Mouse (Mus musculus): ENCODE measurements around the gene Nadsyn1. TPM values are rescaled to one million over a fixed set of nuclear protein-coding genes. Genes with fewer than 3 reads are reported as not detected.

Nadsyn1 gene
- polyA plus RNA-seq, 1 experiment from 2014 or later: 9.1 TPM

DNA sequence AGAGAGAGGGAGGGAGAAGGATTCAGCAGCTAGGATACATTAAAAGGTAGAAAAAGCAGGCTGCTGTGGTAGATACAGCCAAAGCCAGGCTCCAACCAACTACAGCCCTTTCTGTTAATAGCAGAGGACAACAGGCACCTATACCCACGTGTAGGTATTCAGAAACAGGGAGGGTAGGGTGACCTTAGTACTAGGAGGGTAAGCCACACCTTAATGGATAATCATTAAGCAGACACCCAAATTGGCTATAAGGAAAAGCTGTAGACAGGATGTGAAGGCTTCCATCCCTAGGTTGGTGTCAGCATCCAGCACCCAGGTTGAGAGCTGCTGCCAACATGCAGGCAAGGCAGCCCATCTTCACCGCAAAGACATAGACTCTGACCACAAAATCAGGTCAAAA, 1.4 kb downstream of the Nadsyn1 start:
- Histone ChIP-seq H3K27ac (ENCODE audit: low read length) (no peak overlapping the region), H3K4me3 (ENCODE audit: low read length) (no peak overlapping the region), H3K4me1 (ENCODE audit: control insufficient read depth, insufficient read depth, low read length) (peaks cover 10% of the 10 kb centered on the region), H3K4me2 (ENCODE audit: low read depth, low read length) (no peak overlapping the region), H3K9me3 (replicated peaks; ENCODE audit: control insufficient read depth, low read length) (no peaks in the 10 kb centered on the region), H3K9ac (ENCODE audit: low read length) (no peak overlapping the region), H3K27me3 (ENCODE audit: control insufficient read depth, insufficient read depth, low read length) (no peaks in the 10 kb centered on the region), H3K36me3 (ENCODE audit: control insufficient read depth, insufficient read depth) (peaks cover 18% of the 10 kb centered on the region)
- WGBS: 85% methylated on average over 2 of the region's 2 CpGs
- no peak for ATAC-seq (replicated peaks; ENCODE audit: extremely low read depth, insufficient read depth, low FRiP score)

DNA sequence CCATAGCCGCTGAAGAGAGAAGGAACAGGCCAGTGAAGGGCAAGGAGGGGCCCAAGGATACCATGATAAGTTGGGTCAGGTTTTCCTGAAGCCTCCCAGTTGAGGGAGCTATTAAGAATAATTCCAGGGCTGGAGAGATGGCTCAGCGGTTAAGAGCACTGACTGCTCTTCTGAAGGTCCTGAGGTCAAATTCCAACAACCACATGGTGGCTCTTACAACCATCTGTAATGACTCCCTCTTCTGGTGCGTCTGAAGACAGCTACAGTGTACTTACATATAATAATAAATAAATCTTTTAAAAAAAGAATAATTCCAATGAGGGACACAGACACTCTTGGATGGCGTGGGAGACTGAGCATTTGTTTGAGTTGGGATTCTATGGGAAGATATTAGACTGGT, 3.4 kb downstream of the Nadsyn1 start:
- 72% methylated on average over 4 of the region's 4 CpGs for WGBS
- Histone ChIP-seq H3K9me3 (replicated peaks; ENCODE audit: control insufficient read depth, low read length) (no peaks in the 10 kb centered on the region), H3K27me3 (ENCODE audit: control insufficient read depth, insufficient read depth, low read length) (no peaks in the 10 kb centered on the region), H3K4me3 (ENCODE audit: low read length) (no peak overlapping the region), H3K36me3 (ENCODE audit: control insufficient read depth, insufficient read depth) (peaks cover 28% of the 10 kb centered on the region), H3K4me2 (ENCODE audit: low read depth, low read length) (no peak overlapping the region), H3K9ac (ENCODE audit: low read length) (no peak overlapping the region), H3K4me1 (ENCODE audit: control insufficient read depth, insufficient read depth, low read length) (peaks cover 10% of the 10 kb centered on the region), H3K27ac (ENCODE audit: low read length) (no peak overlapping the region)
- ATAC-seq (replicated peaks; ENCODE audit: extremely low read depth, insufficient read depth, low FRiP score): no peak

DNA sequence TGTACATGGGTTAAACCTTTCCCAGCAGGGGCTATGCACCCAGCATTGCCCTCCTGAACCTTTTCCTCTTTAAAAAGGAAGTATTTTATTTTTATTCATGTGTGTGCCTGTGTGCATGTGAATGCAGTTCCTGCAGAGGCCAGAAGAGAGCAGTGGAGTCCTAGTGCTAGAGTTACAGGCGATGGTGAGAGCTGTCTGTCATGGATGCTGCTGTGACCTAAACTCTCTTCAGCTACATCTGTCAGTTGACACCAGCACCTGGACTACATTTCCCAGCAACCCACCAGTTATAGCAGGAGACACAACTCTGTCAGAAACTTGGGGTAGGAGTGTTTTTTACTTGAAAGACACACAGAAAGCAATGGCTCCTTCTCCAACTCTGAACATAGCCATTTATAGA, 13.7 kb downstream of the Nadsyn1 start:
- no peak overlapping the region for H3K4me2 ChIP-seq (ENCODE audit: low read depth, low read length)
- no peak overlapping the region for H3K9ac ChIP-seq (ENCODE audit: low read length)
- no peaks in the 10 kb centered on the region; the same call in 1 of the 2 replicates for H3K9me3 ChIP-seq (replicated peaks; ENCODE audit: control insufficient read depth, low read length)
- H3K27ac ChIP-seq (ENCODE audit: low read length): no peak overlapping the region
- H3K4me1 ChIP-seq (ENCODE audit: control insufficient read depth, insufficient read depth, low read length): no peaks in the 10 kb centered on the region
- WGBS: 61% methylated on average over 1 of the region's 1 CpGs
- H3K4me3 ChIP-seq (ENCODE audit: low read length): no peak overlapping the region
- peaks cover 51% of the 10 kb centered on the region for H3K36me3 ChIP-seq (ENCODE audit: control insufficient read depth, insufficient read depth)
- no peak for ATAC-seq (replicated peaks; ENCODE audit: extremely low read depth, insufficient read depth, low FRiP score)
- no peaks in the 10 kb centered on the region for H3K27me3 ChIP-seq (ENCODE audit: control insufficient read depth, insufficient read depth, low read length)

DNA sequence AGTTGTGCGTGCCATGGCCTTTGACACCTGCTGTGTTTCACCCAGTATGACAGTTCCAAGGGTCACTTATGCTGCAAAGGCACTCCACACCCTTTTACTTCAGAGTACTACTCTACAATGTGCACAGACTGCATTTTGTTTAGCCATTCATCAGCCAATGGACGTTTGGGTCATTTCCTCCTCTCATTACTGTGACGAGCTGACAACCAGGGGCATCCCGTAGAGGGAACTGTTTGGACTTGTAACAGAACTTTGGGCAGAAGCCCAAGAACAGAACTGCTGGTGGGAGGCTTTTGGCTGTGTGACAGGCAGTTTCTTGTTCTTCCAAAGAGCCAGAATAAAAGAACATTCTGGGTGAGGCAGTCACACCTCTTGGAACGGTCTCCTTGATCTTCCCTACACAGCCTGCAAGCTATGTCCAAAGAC, 17.4 kb downstream of the Nadsyn1 start:
- H3K27me3 ChIP-seq (ENCODE audit: control insufficient read depth, insufficient read depth, low read length): no peaks in the 10 kb centered on the region
- no peaks in the 10 kb centered on the region for H3K9me3 ChIP-seq (replicated peaks; ENCODE audit: control insufficient read depth, low read length)
- WGBS: 61% methylated on average over 5 of the region's 5 CpGs
- no peak for ATAC-seq (replicated peaks; ENCODE audit: extremely low read depth, insufficient read depth, low FRiP score)
- H3K27ac ChIP-seq (ENCODE audit: low read length): no peak overlapping the region
- no peak overlapping the region for H3K4me2 ChIP-seq (ENCODE audit: low read depth, low read length)
- no peak overlapping the region for H3K9ac ChIP-seq (ENCODE audit: low read length)
- no peaks in the 10 kb centered on the region for H3K4me1 ChIP-seq (ENCODE audit: control insufficient read depth, insufficient read depth, low read length)
- H3K4me3 ChIP-seq (ENCODE audit: low read length): no peak overlapping the region
- H3K36me3 ChIP-seq (ENCODE audit: control insufficient read depth, insufficient read depth): peaks cover 38% of the 10 kb centered on the region

DNA sequence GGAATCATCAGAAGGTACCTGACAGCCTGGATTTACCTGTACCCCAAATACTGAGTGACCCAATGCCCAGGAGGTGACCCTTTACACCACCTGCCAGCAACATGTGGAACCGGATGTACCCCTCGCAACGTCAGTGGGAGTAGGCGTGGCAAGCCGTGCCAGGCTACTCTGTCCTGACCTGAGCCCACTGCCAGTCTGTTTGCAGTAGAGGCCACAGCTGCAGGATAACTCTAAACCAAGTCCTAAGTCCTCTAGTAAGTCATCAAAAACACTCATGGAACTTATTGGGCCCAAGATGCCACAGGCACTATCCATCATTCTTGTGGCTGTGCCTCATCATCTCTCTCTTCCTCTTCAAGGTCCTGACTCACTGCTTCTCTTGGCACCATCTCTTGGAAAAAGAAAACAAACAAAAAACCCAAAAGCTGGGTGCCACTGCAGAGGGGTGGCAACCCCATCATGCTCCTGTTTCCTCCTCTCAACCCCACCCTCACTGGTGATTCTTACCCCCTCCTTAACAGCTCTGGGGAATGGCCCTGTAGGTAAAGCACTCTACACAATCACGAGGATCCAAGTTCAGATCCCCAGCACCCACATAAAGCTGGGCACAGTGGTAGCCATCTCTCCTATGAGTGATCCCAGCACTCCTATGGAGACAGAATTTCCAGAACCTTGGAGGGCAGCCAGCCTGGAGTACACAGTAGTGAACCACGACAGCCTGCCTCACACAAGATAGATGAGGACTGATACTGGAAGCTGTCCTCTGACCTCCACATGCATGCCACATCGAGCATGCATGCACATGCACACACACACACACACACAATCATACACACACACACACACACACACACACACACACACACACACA, 21.2 kb downstream of the Nadsyn1 start:
- no peak overlapping the region for H3K4me3 ChIP-seq (ENCODE audit: low read length)
- H3K4me2 ChIP-seq (ENCODE audit: low read depth, low read length): no peak overlapping the region
- no peak for ATAC-seq (replicated peaks; ENCODE audit: extremely low read depth, insufficient read depth, low FRiP score)
- no peaks in the 10 kb centered on the region for H3K9me3 ChIP-seq (replicated peaks; ENCODE audit: control insufficient read depth, low read length)
- H3K9ac ChIP-seq (ENCODE audit: low read length): no peak overlapping the region
- H3K4me1 ChIP-seq (ENCODE audit: control insufficient read depth, insufficient read depth, low read length): no peaks in the 10 kb centered on the region
- peaks cover 53% of the 10 kb centered on the region for H3K36me3 ChIP-seq (ENCODE audit: control insufficient read depth, insufficient read depth)
- H3K27me3 ChIP-seq (ENCODE audit: control insufficient read depth, insufficient read depth, low read length): no peaks in the 10 kb centered on the region
- no peak overlapping the region for H3K27ac ChIP-seq (ENCODE audit: low read length)
- 78% methylated on average over 8 of the region's 8 CpGs for WGBS

DNA sequence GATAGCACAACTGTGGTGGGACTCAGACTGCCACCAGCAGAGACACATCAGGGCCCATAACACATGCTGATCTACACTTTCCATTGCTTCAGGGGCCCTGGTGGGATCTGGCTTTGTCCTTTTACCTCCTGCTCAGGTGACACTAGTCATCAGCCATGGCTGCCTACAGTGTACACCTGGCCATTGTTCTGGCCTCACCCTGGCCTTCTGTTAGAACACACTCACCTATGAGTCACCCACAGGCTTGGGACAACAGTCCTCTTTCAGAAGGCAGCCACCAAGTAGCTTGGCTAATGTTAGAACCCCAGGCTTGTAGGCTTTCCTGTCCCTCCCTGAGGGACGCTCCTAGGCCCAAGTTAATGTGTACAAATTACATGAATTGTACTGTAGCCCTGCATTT, 21.9 kb downstream of the Nadsyn1 start:
- H3K4me1 ChIP-seq (ENCODE audit: control insufficient read depth, insufficient read depth, low read length): no peaks in the 10 kb centered on the region
- H3K4me3 ChIP-seq (ENCODE audit: low read length): no peak overlapping the region
- H3K9me3 ChIP-seq (replicated peaks; ENCODE audit: control insufficient read depth, low read length): no peaks in the 10 kb centered on the region
- H3K27me3 ChIP-seq (ENCODE audit: control insufficient read depth, insufficient read depth, low read length): no peaks in the 10 kb centered on the region
- no peak for ATAC-seq (replicated peaks; ENCODE audit: extremely low read depth, insufficient read depth, low FRiP score)
- no peak overlapping the region for H3K4me2 ChIP-seq (ENCODE audit: low read depth, low read length)
- no peak overlapping the region for H3K27ac ChIP-seq (ENCODE audit: low read length)
- peaks cover 57% of the 10 kb centered on the region for H3K36me3 ChIP-seq (ENCODE audit: control insufficient read depth, insufficient read depth)
- H3K9ac ChIP-seq (ENCODE audit: low read length): no peak overlapping the region
- 83% methylated on average over 1 of the region's 1 CpGs for WGBS

DNA sequence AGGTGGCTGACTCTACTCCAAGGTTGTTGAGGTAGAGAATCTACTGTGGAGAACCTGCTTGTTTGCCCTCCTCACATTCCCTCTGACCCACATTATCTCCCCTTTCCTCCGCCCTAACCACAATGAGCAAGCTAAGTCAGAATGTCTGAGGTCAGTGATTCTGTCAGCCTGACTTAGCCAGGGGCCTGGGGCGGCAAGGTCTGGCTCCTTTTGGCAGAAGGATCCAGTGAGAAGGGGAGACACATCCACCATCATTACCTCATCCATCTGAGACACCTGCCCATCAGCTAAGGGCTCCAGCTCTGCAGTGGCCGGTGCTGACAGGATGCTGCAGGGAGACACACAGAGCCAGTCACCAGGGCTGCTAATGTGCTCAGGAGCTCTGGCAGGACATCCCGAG, 23.9 kb downstream of the Nadsyn1 start:
- Histone ChIP-seq H3K4me3 (ENCODE audit: low read length) (no peak overlapping the region), H3K9me3 (replicated peaks; ENCODE audit: control insufficient read depth, low read length) (no peaks in the 10 kb centered on the region), H3K36me3 (ENCODE audit: control insufficient read depth, insufficient read depth) (peaks cover 53% of the 10 kb centered on the region), H3K27me3 (ENCODE audit: control insufficient read depth, insufficient read depth, low read length) (no peaks in the 10 kb centered on the region), H3K27ac (ENCODE audit: low read length) (no peak overlapping the region), H3K4me1 (ENCODE audit: control insufficient read depth, insufficient read depth, low read length) (no peaks in the 10 kb centered on the region), H3K4me2 (ENCODE audit: low read depth, low read length) (no peak overlapping the region), H3K9ac (ENCODE audit: low read length) (no peak overlapping the region)
- no peak for ATAC-seq (replicated peaks; ENCODE audit: extremely low read depth, insufficient read depth, low FRiP score)
- WGBS: 90% methylated on average over 4 of the region's 4 CpGs

DNA sequence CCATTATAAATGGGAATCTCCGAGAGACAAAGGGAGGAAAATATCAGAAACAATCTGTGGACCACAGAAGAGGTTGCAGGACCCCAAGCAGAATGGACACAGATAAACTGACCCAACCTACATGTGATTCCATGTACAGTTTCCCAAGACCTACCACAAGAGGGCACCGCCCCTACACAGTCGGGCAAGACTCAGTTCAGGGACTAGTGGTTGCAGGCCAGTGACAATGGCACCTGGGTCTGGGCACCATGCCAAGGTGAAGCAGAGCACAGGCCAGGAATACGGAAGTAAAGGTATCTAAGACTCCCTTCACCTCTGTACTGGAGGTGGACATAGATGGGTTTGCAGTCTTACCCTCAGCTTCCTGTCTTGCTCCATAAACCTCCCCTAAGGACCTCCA, 29.5 kb downstream of the Nadsyn1 start:
- Histone ChIP-seq H3K4me2 (ENCODE audit: low read depth, low read length) (no peak overlapping the region), H3K36me3 (ENCODE audit: control insufficient read depth, insufficient read depth) (peaks cover 25% of the 10 kb centered on the region), H3K4me3 (ENCODE audit: low read length) (no peak overlapping the region), H3K27me3 (ENCODE audit: control insufficient read depth, insufficient read depth, low read length) (no peaks in the 10 kb centered on the region; the same call in 1 of the 2 replicates), H3K9me3 (replicated peaks; ENCODE audit: control insufficient read depth, low read length) (peaks cover 6% of the 10 kb centered on the region), H3K27ac (ENCODE audit: low read length) (no peak overlapping the region), H3K4me1 (ENCODE audit: control insufficient read depth, insufficient read depth, low read length) (no peaks in the 10 kb centered on the region), H3K9ac (ENCODE audit: low read length) (no peak overlapping the region)
- no peak for ATAC-seq (replicated peaks; ENCODE audit: extremely low read depth, insufficient read depth, low FRiP score)
- 57% methylated on average over 4 of the region's 4 CpGs for WGBS

DNA sequence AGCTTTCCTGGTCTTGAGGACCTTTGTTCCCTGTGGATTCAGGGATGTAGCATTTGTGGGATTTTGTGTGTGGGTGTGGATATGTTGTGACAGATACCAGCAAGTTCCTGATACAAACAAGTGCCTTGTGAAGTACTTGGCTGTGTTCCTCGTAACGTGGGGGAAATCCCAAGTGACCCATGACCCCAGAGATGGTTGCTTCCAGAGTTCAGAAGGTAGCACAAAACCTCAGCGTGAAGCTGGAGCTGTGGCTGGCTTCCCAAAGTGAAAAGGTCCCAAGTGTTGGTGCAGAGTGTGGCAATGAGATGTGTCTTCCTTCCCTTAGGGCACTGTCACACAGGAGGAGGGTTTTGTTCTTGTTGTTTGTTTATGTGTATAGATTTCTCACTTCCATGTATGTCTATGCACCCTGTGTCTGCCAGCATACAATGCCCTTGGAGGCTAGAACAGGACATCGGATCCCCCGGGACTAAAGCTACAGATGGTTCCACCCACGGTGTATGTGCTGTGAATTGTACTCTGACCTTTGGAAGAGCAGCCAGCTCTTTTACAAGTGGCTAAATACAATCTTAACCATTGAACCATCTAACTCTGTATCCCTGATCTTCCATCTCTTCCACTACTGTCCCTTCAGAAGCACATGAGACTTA, 30.2 kb downstream of the Nadsyn1 start:
- H3K9ac ChIP-seq (ENCODE audit: low read length): no peak overlapping the region
- H3K27ac ChIP-seq (ENCODE audit: low read length): no peak overlapping the region
- 70% methylated on average over 6 of the region's 6 CpGs for WGBS
- no peaks in the 10 kb centered on the region; the same call in 1 of the 2 replicates for H3K27me3 ChIP-seq (ENCODE audit: control insufficient read depth, insufficient read depth, low read length)
- no peaks in the 10 kb centered on the region for H3K4me1 ChIP-seq (ENCODE audit: control insufficient read depth, insufficient read depth, low read length)
- H3K36me3 ChIP-seq (ENCODE audit: control insufficient read depth, insufficient read depth): peaks cover 18% of the 10 kb centered on the region
- ATAC-seq (replicated peaks; ENCODE audit: extremely low read depth, insufficient read depth, low FRiP score): no peak
- no peak overlapping the region for H3K4me3 ChIP-seq (ENCODE audit: low read length)
- peaks cover 6% of the 10 kb centered on the region for H3K9me3 ChIP-seq (replicated peaks; ENCODE audit: control insufficient read depth, low read length)
- no peak overlapping the region for H3K4me2 ChIP-seq (ENCODE audit: low read depth, low read length)

Data from heart, embryonic 16.5 days (tissue).